Mouse (Mus musculus): ENCODE results near the gene Ndrg2. TPM values are rescaled to one million over a fixed set of nuclear protein-coding genes. Genes with fewer than 3 reads are reported as not detected.
"Not testable (repeated sequence)": the region's sequence is repeated elsewhere in the genome, so short reads cannot be mapped to it uniquely, and the experiment has no call there.

The Ndrg2 gene
- polyA plus RNA-seq, 1 experiment from 2014 or later = 63.7 TPM

DNA sequence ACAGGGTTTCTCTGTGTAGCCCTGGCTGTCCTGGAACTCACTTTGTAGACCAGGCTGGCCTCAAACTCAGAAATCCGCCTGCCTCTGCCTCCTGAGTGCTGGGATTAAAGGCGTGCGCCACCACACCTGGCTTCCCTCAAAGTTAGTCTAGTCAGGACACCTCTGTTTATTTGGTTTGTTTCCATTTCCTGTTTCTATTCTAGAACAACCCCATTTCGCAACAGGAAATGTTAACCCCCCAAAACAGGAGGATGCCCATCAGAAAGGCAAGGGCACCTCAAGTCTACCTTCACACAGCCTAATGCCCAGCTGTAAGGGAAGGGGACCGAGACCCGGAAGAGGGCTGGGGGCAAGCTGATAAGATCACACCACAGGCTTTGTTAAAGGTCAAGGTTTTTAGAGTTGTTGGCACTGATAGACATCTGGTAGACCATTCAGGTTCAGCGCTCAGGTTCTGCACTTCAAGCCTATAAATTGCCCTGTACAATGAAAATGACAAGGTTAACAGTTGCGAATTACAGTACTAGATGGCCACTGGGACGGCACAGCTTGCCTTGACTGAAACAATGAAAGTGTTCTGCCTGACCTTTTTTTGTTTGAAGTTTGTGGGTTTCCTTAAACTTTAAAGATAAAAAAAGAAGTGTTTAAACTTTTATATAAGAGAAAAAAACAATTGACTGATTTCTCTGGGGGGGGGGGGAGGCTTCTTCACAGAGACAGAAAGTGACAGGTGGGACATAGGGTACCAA is 21.6 kb downstream of the Ndrg2 start, which contains the start of gene Slc39a2:
Gene Slc39a2, plus strand, starts transcription at position 699 of the 749 bp plus-strand sequence.
- no peak within 1 kb of the TSS for H3K4me3 ChIP-seq
- H3K9me3 ChIP-seq = no peaks in the 10 kb centered on the region
- H3K4me2 ChIP-seq = no peak within 1 kb of the TSS
- no peak for ATAC-seq (ENCODE audit: borderline replicate concordance, extremely low read depth, low FRiP score, low TSS enrichment)
- H3K36me3 ChIP-seq = peaks cover 43% of the 10 kb centered on the region
- peak within 1 kb of the TSS; percentile 36; the same call in 1 of the 2 replicates for H3K27ac ChIP-seq
- H3K9ac ChIP-seq = no peak within 1 kb of the TSS
- H3K27me3 ChIP-seq = no peaks in the 10 kb centered on the region
- WGBS = 86% methylated on average over 9 of the region's 9 CpGs
- H3K4me1 ChIP-seq = 0 out of 2 replicates have a peak, but pooled peaks cover 3% of the 10 kb centered on the region

DNA sequence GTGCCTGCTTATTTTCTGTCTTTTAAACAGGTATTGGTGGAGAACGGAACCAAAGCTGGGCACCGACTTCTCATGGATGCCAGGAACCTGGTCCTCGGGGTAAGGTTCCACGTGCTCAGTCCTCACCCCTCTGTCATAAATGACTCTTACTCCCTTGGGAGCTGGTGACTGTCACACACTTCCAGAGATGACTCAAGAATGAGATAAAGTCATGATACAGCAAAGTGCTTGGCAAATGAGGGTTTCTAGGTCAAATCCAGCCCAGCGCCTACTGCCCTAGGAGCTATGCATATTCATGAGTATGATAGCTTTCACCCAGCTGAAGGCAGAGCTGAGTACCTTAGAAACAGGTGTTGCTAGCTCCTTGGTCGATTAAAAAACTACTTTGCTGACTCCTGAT is 24.1 kb downstream of the Ndrg2 start:
- no peaks in the 10 kb centered on the region for H3K27me3 ChIP-seq
- no peak overlapping the region for H3K4me2 ChIP-seq
- peaks cover 51% of the 10 kb centered on the region for H3K36me3 ChIP-seq
- H3K4me3 ChIP-seq = no peak overlapping the region
- no peaks in the 10 kb centered on the region for H3K9me3 ChIP-seq
- ATAC-seq (ENCODE audit: borderline replicate concordance, extremely low read depth, low FRiP score, low TSS enrichment) = no peak
- H3K4me1 ChIP-seq = peaks cover 17% of the 10 kb centered on the region
- H3K27ac ChIP-seq = no peak overlapping the region
- WGBS = 85% methylated on average over 6 of the region's 6 CpGs
- no peak overlapping the region for H3K9ac ChIP-seq

DNA sequence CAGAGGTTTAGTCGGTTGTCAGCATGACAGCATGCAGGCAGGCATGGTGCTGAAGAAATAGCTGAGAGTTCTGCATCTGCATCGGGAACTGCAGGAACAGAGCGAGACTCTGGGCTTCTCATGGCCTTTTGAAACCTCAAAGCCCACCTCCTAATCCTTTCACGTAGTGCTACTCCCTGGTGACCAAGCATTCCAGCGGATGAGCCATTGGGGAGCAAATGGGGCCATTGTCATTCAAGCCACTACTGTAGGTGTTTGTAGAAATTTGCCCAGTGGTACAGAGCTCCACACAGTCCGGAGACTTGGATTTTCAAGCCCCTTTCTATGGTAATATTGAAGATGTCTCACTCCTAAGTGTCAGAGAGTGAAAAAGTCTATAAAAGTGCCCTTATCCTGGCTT is 27.9 kb downstream of the Ndrg2 start:
- Histone ChIP-seq H3K9me3 (no peaks in the 10 kb centered on the region), H3K27ac (no peak overlapping the region), H3K27me3 (no peaks in the 10 kb centered on the region), H3K4me1 (peaks cover 14% of the 10 kb centered on the region), H3K9ac (no peak overlapping the region), H3K36me3 (peaks cover 40% of the 10 kb centered on the region), H3K4me2 (peak overlapping the region; percentile 74; the same call in 1 of the 2 replicates), H3K4me3 (peak overlapping the region; percentile 55; the same call in 1 of the 2 replicates)
- WGBS = 67% methylated on average over 6 of the region's 6 CpGs
- ATAC-seq (ENCODE audit: borderline replicate concordance, extremely low read depth, low FRiP score, low TSS enrichment) = no peak

DNA sequence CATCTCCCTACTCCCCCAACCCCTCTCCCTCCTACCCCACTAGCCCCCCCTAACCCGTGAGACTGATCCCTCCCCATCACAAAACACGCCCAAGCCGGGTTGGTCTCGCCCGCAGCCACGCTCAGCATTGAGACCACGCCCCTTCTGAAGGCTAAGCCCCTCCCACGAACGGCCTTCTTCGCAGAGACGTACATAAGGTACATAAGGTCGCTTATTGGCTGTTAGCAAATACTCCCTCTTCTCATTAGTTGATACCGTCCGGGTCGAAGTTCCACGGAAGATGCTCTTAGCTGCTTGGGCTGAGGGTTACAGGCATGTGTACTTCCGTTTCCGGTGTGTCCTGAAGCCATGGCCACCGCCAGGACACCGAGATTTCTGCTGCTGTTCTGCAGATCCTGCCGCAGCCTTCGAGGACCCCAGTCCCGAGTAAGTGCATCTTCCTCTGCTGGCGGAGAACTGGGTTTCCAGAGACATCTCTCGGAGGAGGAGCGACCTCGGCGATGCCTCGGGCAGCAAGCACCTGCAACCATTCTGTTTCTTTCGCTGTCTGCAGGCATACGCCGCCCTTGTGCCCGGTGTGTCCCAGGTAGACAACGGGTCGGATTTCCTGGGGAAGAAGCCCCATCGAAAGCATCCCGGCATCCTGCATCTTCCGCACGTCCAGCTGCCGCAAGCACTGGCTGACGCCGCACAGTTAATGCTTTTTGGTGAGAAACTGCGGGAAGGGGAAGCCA is 29.2 kb downstream of the Ndrg2 start, which contains the start of gene Mettl17:
Gene Mettl17, plus strand, starts transcription at position 245 of the 734 bp plus-strand sequence.
- peak within 1 kb of the TSS; percentile 55 for H3K4me3 ChIP-seq
- peaks cover 14% of the 10 kb centered on the region for H3K4me1 ChIP-seq
- ATAC-seq (ENCODE audit: borderline replicate concordance, extremely low read depth, low FRiP score, low TSS enrichment) = peak; percentile 91
- H3K36me3 ChIP-seq = peaks cover 31% of the 10 kb centered on the region
- H3K9me3 ChIP-seq = no peaks in the 10 kb centered on the region
- H3K27ac ChIP-seq = peak within 1 kb of the TSS; percentile 73
- WGBS = under 1% methylated on average over 43 of the region's 43 CpGs
- peak within 1 kb of the TSS; percentile 54 for H3K9ac ChIP-seq
- H3K27me3 ChIP-seq = no peaks in the 10 kb centered on the region
- H3K4me2 ChIP-seq = peak within 1 kb of the TSS; percentile 74

DNA sequence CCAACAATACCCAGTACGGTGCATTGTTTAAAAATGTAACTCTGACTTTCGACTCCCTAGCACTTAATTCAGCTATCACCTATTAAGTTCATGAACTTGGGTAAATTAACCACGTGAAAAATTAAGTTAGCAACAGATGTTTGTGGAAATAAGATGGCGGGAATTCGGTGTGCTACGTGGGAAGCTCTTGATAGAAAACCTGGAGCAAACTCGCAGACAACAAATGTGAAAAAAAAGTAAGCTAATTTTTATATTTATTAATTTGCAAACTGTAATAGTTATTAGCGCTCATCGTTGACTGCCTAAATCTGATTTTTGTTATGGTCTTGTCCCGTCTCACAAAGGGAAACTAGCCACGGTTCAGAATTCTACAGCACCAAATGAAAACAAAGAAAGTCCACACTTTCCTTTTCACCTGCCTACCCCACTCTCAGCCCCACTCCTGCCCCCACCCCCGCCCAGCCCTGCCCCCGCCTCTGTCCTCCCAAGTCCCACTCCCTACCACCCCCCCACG is 29.9 kb downstream of the Ndrg2 start:
- H3K4me1 ChIP-seq = peaks cover 14% of the 10 kb centered on the region
- H3K4me2 ChIP-seq = peak overlapping the region; percentile 74
- H3K9ac ChIP-seq = peak overlapping the region; percentile 54
- peaks cover 24% of the 10 kb centered on the region for H3K36me3 ChIP-seq
- no peaks in the 10 kb centered on the region for H3K9me3 ChIP-seq
- peak; percentile 50 for ATAC-seq (ENCODE audit: borderline replicate concordance, extremely low read depth, low FRiP score, low TSS enrichment)
- WGBS = 1% methylated on average over 14 of the region's 14 CpGs
- no peaks in the 10 kb centered on the region for H3K27me3 ChIP-seq
- H3K27ac ChIP-seq = peak overlapping the region; percentile 73
- peak overlapping the region; percentile 55 for H3K4me3 ChIP-seq

DNA sequence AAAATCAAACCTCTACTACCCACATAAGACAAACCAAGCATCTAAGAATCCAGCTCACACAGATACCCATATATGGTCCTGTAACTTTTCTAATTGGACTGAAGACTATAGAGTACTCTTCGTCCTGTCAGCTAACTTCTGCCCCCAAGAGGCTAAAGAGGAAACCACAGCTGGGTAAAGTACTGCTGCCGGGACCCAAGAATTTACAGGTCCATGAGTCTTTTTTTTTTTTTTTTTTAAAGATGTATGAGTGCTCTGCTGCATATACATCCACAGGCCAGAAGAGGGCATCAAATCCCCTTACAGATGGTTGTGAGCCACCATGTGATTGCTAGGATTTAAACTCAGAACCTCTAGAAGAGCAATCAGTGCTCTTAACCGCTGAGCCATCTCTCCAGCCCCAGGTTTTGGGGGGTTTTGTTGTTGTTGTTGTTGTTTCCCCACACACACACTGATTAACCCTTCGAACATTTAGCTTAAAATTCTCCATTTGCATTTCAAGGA is 30.4 kb downstream of the Ndrg2 start:
- Histone ChIP-seq H3K27me3 (no peaks in the 10 kb centered on the region), H3K4me2 (peak overlapping the region; percentile 74), H3K4me1 (peaks cover 14% of the 10 kb centered on the region), H3K4me3 (peak overlapping the region; percentile 55), H3K9ac (peak overlapping the region; percentile 54), H3K27ac (peak overlapping the region; percentile 73), H3K36me3 (peaks cover 19% of the 10 kb centered on the region), H3K9me3 (no peaks in the 10 kb centered on the region)
- WGBS = under 1% methylated on average over 4 of the region's 4 CpGs
- peak; percentile 46; the same call in 1 of the 2 replicates for ATAC-seq (ENCODE audit: borderline replicate concordance, extremely low read depth, low FRiP score, low TSS enrichment)

DNA sequence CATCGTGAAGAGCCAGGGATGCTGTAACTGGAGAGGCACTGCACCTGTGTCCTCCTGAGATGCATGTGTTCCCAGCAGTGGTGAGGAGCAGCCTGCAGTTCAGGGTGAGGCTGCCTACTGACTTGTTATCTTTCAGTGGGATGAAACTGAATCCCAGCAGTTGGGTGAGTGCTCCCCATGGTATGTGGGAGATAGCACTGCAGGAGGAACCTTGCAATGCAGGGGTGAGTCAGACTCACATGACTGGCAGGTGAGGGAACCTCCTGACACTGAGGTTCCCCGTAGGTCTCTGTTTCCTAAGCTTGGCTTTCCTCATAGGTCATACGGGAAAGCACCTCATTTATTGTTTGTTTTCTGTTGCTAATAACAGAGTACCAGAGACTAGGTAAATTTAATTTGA is 36.4 kb downstream of the Ndrg2 start:
- H3K4me3 ChIP-seq = no peak overlapping the region
- no peak overlapping the region for H3K4me2 ChIP-seq
- no peaks in the 10 kb centered on the region for H3K36me3 ChIP-seq
- WGBS = 68% methylated on average over 3 of the region's 3 CpGs
- H3K27me3 ChIP-seq = no peaks in the 10 kb centered on the region
- no peak for ATAC-seq (ENCODE audit: borderline replicate concordance, extremely low read depth, low FRiP score, low TSS enrichment)
- no peak overlapping the region for H3K9ac ChIP-seq
- no peaks in the 10 kb centered on the region for H3K9me3 ChIP-seq
- H3K4me1 ChIP-seq = no peaks in the 10 kb centered on the region
- H3K27ac ChIP-seq = no peak overlapping the region

DNA sequence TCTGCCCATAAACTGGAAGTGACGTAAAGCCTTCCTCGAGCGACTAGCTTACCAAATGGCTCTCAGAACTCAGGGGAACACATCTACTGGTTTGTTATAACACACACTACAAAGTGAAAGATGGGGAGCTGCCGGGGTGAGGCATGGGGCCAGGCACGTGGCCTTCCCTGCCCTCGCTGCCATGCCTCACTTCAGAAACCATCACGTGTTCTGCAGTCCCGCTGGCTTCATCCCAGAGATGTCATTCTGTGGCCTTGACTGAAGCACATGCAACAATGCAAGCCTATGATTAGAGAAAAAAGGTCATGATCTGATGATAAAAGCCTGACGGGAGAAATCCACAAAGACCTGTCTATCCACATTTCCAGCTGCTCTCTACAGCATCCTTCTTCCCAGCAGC is 42.2 kb downstream of the Ndrg2 start:
- 64% methylated on average over 9 of the region's 9 CpGs for WGBS
- Histone ChIP-seq H3K36me3 (no peaks in the 10 kb centered on the region), H3K4me2 (no peak overlapping the region), H3K27ac (no peak overlapping the region), H3K9ac (no peak overlapping the region), H3K27me3 (no peaks in the 10 kb centered on the region), H3K9me3 (no peaks in the 10 kb centered on the region), H3K4me1 (no peaks in the 10 kb centered on the region), H3K4me3 (no peak overlapping the region)
- no peak for ATAC-seq (ENCODE audit: borderline replicate concordance, extremely low read depth, low FRiP score, low TSS enrichment)

DNA sequence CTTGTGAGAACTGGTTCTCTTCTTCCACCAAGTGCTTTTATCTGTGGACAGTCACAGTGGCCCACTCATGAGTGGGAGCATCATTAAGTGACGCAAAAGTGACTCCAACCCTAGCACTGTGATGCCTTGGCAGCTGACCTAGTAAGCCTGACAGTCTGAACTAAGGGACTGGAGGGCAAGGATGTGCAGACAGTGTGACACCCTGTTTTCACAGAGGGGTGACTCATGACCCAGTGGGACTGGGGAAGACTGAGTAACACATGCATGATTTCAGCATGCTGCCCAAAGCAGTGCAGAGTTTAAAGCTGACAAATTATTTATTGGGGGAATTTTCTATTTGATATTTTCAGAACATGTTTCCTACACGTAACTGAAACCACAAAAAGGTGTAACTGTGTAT is 43.2 kb downstream of the Ndrg2 start:
- no peak overlapping the region for H3K4me3 ChIP-seq
- H3K27me3 ChIP-seq = no peaks in the 10 kb centered on the region
- no peak overlapping the region for H3K4me2 ChIP-seq
- H3K27ac ChIP-seq = no peak overlapping the region
- WGBS = 70% methylated on average over 2 of the region's 2 CpGs
- no peak for ATAC-seq (ENCODE audit: borderline replicate concordance, extremely low read depth, low FRiP score, low TSS enrichment)
- H3K9ac ChIP-seq = no peak overlapping the region
- no peaks in the 10 kb centered on the region for H3K4me1 ChIP-seq
- H3K36me3 ChIP-seq = no peaks in the 10 kb centered on the region
- no peaks in the 10 kb centered on the region for H3K9me3 ChIP-seq

DNA sequence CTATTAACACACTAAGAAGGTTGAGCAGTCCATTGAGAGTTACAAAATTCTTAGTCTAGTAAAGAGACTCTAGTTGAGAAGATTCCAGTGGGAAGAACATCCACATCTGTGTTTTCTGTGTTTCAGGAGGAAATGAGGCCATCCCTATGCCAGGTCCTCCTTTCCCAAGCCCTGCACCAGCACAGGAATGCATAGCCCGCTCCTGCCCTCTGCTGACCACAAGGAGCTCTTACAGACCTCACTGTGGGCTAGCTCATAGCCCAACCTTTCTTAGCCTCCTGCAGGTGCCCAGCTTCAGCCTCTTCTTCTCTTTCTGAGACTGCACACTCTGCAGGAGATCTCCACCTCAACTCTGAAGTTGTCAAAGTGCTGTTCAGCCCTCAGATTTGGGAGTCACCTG is 50.4 kb downstream of the Ndrg2 start:
- not testable (repeated sequence) for H3K4me1 ChIP-seq; H3K9me3 ChIP-seq; H3K4me2 ChIP-seq; H3K4me3 ChIP-seq; H3K9ac ChIP-seq; H3K27me3 ChIP-seq; ATAC-seq (ENCODE audit: borderline replicate concordance, extremely low read depth, low FRiP score, low TSS enrichment); H3K27ac ChIP-seq; H3K36me3 ChIP-seq
- 5% methylated on average over 1 of the region's 1 CpGs for WGBS

DNA sequence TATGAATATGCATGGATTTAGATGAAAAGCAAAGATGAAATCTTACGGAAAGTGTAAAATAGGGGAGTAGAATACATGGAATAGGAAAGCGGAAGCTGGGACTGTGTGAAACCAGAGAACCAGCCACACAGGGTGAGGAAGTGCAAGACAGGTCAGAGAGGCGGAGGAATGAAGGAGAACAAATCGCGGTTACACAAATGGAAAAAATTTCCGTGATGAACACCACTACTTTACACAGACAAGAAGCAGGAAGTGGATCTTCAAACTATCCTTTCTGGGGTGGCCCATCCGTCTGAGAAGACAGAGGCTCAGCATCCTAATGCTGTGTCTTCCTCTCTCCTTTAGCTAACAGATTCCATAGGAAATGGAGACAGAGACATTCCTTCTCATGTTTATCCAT is 58.7 kb downstream of the Ndrg2 start:
- not testable (repeated sequence) for H3K4me2 ChIP-seq; H3K9me3 ChIP-seq; H3K4me1 ChIP-seq; H3K36me3 ChIP-seq; ATAC-seq (ENCODE audit: borderline replicate concordance, extremely low read depth, low FRiP score, low TSS enrichment); H3K27me3 ChIP-seq; H3K4me3 ChIP-seq; H3K27ac ChIP-seq; H3K9ac ChIP-seq
- 68% methylated on average over 7 of the region's 7 CpGs for WGBS

All from lung, embryonic 15.5 days (tissue).